Mouse (Mus musculus): ENCODE measurements around the gene Cstf3. TPM values are rescaled to one million over a fixed set of nuclear protein-coding genes. Genes with fewer than 3 reads are reported as not detected.
A peak's percentile ranks its signal among the peaks of the same experiment; 100 is the strongest.

Cstf3 gene
- total RNA-seq, 1 experiment from 2014 or later = 41.0 TPM

GRCm38 (mm10) chr2:104595063-104595462, 4.7 kb downstream of the Cstf3 start:
- ATAC-seq (replicated peaks; ENCODE audit: low read depth, poor library complexity, severe bottlenecking) = 0 out of 2 replicates have a peak, but pooled peaks have one; percentile 10

DNA sequence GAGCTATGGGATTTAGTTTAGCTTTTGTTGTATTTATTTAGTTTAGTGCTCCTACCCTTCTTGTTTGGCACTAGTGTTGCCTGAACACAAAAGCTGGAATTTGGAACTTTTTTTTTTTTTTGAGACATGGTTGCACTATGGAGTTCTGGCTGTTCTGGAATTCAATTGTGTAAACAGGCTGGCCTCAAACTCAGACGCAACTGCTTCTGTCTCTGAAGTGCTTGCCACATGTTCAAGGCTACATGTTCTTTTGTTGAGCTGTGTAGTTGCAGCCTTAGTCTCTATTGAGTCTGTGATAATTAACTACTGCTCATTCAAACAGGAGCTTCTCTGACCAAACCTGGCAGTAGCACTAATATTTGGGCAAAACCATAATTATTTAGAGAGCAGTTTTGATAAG, 13.1 kb downstream of the Cstf3 start:
- ATAC-seq (replicated peaks; ENCODE audit: low read depth, poor library complexity, severe bottlenecking) = no peak

- no peak for ATAC-seq (replicated peaks; ENCODE audit: low read depth, poor library complexity, severe bottlenecking)
Observed at GRCm38 (mm10) chr2:104604718-104605117, 14.4 kb downstream of the Cstf3 start.

GRCm38 (mm10) chr2:104605560-104605959, 15.2 kb downstream of the Cstf3 start:
- no peak for ATAC-seq (replicated peaks; ENCODE audit: low read depth, poor library complexity, severe bottlenecking)

- ATAC-seq (replicated peaks; ENCODE audit: low read depth, poor library complexity, severe bottlenecking) = no peak
Observed at GRCm38 (mm10) chr2:104614786-104615185, 24.5 kb downstream of the Cstf3 start.

- ATAC-seq (replicated peaks; ENCODE audit: low read depth, poor library complexity, severe bottlenecking) = no peak
Observed at GRCm38 (mm10) chr2:104615985-104616711, 25.8 kb downstream of the Cstf3 start.

GRCm38 (mm10) chr2:104658659-104659058, 68.3 kb downstream of the Cstf3 start:
- no peak for ATAC-seq (replicated peaks; ENCODE audit: low read depth, poor library complexity, severe bottlenecking)

- ATAC-seq (replicated peaks; ENCODE audit: low read depth, poor library complexity, severe bottlenecking) = no peak
Observed at GRCm38 (mm10) chr2:104663372-104664100, 73.2 kb downstream of the Cstf3 start.

DNA sequence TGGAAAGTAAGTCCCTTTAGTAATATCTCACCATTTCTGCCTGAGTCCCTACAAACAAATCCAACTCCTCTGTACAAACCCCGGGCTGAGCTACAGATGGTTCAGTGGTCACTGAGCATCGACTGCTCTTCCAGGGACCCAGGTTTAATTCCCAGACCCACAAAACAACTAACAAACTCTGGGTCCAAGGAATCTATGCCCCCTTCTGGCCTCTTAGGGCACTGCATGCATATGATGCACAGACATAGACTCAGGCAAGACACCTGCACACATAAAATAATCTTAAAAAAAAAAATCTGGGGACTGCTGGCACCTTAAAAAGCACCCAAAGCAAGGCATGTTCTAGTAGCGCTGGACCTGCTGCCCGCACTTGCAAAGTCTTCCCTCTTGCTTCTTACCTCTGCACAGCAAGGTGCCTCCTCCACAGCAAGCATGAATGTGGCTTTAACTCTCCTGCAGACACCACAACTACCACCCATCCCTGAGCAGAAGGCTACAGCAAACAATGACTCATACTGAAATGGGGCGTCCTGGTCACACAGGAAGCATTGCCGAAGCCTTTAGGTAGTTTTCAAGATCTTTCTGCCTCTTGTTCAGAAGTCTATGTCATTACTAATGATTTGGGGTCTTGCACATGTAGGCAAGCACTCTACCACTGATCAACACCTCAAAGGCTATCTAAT, 78.9 kb downstream of the Cstf3 start:
- no peak for ATAC-seq (replicated peaks; ENCODE audit: low read depth, poor library complexity, severe bottlenecking)

DNA sequence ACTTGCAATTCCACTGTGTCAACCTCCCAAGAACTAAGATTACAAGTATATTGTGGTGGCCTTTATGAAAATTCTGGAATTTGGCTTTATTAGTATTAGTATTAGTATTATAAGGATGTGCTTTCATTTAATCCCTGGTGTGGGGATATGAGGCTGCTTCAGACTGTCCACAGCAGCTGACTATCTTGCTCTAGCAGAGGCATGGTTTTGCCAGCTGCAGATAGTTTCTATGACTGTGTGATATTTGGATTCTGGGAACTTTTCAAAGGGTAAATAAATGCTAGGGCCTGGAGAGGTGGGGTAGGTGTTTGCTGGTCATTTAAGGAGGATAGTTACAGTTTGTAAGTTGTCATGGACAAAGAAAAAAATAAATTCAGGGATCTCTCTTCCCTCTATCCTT, 81.4 kb downstream of the Cstf3 start:
- no peak for ATAC-seq (replicated peaks; ENCODE audit: low read depth, poor library complexity, severe bottlenecking)

- no peak for ATAC-seq (replicated peaks; ENCODE audit: low read depth, poor library complexity, severe bottlenecking)
Observed at GRCm38 (mm10) chr2:104677326-104677725, 87.0 kb downstream of the Cstf3 start.

DNA sequence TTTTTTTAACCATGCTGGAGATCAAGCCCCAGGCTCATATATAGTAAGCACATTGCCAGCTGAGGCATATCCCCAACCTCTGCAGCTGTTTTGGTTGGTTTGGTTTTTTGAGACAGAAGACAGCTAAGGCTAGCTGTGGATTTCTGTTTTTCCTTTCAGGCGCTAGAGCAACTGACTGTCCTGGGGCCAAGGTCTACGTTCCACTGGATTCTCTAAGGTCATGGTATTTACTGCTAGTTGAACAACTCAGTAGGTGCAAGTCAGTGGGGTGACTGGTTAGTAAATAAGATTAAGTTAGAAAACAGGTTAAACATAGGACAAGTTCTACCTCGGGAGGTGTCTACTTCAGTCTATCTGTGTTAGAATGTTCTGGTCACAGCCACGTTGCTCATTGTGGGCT, 94.4 kb downstream of the Cstf3 start:
- no peak for ATAC-seq (replicated peaks; ENCODE audit: low read depth, poor library complexity, severe bottlenecking)

GRCm38 (mm10) chr2:104685418-104685817, 95.1 kb downstream of the Cstf3 start:
- ATAC-seq (replicated peaks; ENCODE audit: low read depth, poor library complexity, severe bottlenecking) = peak; percentile 69

DNA sequence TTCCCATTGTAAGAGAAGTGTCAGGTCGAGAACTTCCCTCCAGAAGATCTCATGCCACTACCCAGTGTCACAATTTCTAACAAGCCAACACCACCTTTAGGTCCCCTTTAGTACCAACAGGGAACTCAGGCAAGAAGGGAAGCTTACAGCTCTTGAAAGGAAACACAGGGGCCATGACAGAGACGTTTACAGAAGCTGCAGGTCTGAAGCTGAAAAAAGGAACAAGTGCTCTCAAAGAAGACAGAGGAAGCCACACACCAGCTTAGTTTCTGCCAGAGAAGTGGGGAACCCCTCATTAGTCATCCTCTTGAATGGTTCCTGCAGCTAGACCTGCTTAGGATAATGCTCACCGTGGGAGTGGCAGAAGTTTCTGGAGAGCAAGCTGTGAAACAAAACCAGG, 96.9 kb downstream of the Cstf3 start:
- ATAC-seq (replicated peaks; ENCODE audit: low read depth, poor library complexity, severe bottlenecking) = peak; percentile 81

DNA sequence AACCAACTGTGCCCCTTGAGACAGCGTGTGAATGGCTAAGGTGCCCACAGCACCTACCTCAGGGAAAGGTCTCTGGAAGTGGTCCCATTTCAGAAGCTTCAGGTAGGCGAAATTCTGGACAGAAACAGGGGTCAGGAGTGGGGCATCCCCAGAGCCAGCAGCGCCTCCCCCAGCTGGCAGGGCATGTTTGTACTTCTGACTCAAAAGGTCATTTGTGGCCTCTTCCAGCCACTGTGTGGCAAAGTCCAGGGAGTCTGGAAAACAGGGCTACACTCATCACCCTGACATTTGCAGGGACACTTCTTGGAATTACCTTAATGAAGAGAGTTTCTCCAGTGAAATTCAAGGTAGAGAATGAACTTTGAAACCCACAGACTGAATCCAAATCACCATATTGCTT, 98.0 kb downstream of the Cstf3 start:
- no peak for ATAC-seq (replicated peaks; ENCODE audit: low read depth, poor library complexity, severe bottlenecking)

GRCm38 (mm10) chr2:104688724-104689123, 98.4 kb downstream of the Cstf3 start:
- no peak for ATAC-seq (replicated peaks; ENCODE audit: low read depth, poor library complexity, severe bottlenecking)

DNA sequence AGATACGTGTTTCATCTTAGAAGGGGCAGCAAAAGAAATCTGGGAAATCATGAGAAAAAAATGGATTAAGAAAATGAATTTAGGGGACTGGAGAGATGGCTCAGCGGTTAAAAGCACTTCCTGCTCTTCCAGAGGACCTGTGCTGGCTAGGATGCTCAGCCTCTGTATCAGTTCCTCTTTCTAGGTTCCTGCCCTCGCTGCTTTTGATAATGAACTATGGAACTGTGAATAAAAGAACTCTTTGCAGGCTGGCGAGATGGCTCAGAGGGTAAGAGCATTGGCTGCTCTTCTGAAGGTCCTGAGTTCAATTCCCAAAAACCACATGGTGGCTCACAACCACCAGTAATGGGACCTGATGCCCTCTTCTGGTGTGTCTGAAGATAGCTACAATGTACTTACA, 100.4 kb downstream of the Cstf3 start:
- peak; percentile 70 for ATAC-seq (replicated peaks; ENCODE audit: low read depth, poor library complexity, severe bottlenecking)

- ATAC-seq (replicated peaks; ENCODE audit: low read depth, poor library complexity, severe bottlenecking) = no peak
Observed at GRCm38 (mm10) chr2:104692551-104692950, 102.2 kb downstream of the Cstf3 start.

- ATAC-seq (replicated peaks; ENCODE audit: low read depth, poor library complexity, severe bottlenecking) = no peak
Observed at GRCm38 (mm10) chr2:104699659-104700058, 109.3 kb downstream of the Cstf3 start.

DNA sequence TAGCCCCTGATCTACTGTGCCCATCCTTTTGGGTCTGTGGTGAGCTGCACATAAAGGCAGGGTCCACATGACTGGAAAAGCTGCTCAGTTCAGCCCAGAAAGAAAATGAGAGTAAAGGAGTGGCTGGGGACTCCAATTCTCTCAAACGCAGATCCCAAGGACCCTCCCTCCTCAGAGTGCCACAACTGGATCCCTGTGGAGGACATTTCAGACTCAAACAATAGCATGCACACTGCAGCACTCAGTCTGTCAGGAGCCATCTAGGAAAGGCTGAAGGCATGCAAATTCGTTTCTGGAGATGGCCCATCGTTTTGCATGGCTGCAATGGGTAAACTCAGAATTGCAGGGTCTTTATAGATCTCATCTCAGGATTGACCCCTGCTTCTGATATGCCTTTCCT, 112.8 kb downstream of the Cstf3 start:
- no peak for ATAC-seq (replicated peaks; ENCODE audit: low read depth, poor library complexity, severe bottlenecking)

DNA sequence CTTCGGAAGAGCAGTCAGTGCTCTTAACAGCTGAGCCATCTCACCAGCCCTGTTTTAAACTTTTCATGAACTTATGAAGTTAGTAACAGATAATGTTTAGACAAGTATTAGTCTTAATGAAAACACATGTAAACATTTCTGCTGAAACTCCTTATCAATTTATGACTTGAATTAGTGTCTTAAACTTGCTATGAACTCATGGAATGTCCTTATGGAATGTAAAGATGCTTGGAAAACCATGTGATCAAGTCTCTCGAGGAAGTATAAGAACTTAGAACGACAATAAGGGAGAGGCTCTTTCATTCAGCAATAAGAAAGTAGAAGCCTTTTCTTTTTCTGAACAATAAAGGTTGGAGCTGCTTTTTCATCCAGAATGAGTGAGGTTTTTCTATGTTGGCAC, 114.0 kb downstream of the Cstf3 start:
- no peak for ATAC-seq (replicated peaks; ENCODE audit: low read depth, poor library complexity, severe bottlenecking)
